Mouse (Mus musculus) bone marrow macrophage, adult 2 months (primary cell): ENCODE results near the gene Cyp4a12a.
"Not testable (repeated sequence)": the region's sequence is repeated elsewhere in the genome, so short reads cannot be mapped to it uniquely, and the experiment has no call there.

Experiments
- CTCF ChIP-seq: IDR thresholded peaks from 2 replicates; pipeline ENCODE4 v1.5.1; 2012; ENCODE audit warnings: low read depth, mild to moderate bottlenecking, low read length, moderate library complexity
- POLR2A ChIP-seq: IDR thresholded peaks from 2 replicates; pipeline ENCODE4 v1.6.1; 2012; ENCODE audit warnings: mild to moderate bottlenecking, low read depth, low read length, borderline replicate concordance

- TF ChIP-seq POLR2A, CTCF: not testable (repeated sequence)
Measured at GRCm38 (mm10) chr4:115298746-115299145, at the start of gene Cyp4a12a.
